Mouse (Mus musculus): ENCODE data around the gene Fcgr3.
"Not testable (repeated sequence)": the region's sequence is repeated elsewhere in the genome, so short reads cannot be mapped to it uniquely, and the experiment has no call there.

DNA sequence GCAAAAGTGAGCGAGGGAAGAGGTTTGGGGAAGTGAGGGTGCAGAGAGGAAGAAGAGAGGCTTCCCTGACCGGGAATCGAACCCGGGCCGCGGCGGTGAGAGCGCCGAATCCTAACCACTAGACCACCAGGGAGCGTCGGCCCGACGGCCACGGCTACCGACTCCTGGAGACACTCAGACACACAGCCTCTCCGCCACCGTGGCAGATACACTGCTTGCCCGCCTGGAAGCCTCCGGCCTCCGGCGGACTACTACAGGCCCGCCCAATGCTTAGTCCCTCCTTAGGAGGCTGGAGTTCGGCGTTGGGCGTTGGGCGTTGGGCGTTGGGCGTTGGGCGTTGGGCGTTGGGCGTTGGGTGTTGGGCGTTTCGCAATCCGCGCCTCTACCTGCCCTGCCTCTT is 14.6 kb upstream of the Fcgr3 start:
- TF ChIP-seq ZC3H11A (IDR thresholded peaks at IDR 0.05; ENCODE audit: borderline replicate concordance, low read depth, low read length); HCFC1 (IDR thresholded peaks at IDR 0.05; ENCODE audit: borderline replicate concordance, insufficient read depth, low read length); ZNF384 (IDR thresholded peaks at IDR 0.05; ENCODE audit: low read depth, low read length); MAFK (IDR thresholded peaks at IDR 0.05; ENCODE audit: insufficient read depth, low read depth, low read length); CHD2 (IDR thresholded peaks at IDR 0.05; ENCODE audit: low read depth, low read length): not testable (repeated sequence)
